Mouse (Mus musculus) ES-CJ7 (cell line): ENCODE results near the gene Stat2.
"Not testable (repeated sequence)": the region's sequence is repeated elsewhere in the genome, so short reads cannot be mapped to it uniquely, and the experiment has no call there.

Experiments
- DNase-seq: peaks from one replicate; pipeline ENCODE4 v3.0.0; 2011; ENCODE audit warnings: low read depth, low spot score

Stat2 gene

DNA sequence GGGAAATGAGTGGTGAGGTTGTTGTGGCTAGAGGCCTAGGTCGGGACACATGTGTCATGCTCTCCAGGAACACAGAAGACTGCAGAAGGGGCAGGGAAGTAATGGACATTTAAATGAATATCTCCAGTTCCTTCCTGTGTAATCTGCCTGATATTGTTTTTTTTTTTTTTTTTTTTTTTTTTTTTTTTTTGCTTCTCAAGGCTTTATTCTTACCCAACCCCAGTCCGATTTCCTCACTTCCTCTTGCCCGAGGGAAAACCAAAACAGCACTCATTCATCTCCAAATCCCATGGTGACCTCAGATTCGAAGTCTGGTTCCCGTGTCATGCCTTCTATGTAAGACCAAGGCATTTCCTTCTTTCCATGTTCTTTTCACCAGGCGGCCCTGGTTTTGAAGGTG, 27.9 kb downstream of the Stat2 start:
- DNase-seq, result no peak

DNA sequence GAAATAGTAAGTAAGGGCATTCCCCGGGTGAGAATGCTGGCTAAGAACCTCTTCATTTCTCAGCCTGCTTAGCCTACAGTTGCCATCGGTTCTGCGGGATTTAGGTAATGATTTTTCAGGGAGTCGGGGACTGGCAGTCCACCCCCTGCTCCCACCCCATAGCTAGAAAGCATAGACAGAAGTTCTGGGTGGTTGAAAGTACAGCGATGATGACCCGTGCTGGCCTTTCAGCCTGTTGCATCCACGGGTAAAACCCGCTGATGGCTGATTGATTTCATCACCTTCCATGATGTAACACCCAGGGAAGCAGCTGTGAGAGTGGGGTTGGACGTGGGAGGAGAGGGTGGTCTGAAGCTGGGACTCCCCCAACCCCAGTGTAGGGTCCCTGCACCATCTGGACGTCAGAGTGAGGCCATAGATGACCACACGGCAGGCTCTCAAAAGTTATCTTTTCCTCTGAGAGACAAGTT, 28.4 kb downstream of the Stat2 start, which contains the start of gene Il23a:
TSS of gene Il23a (minus strand) at position 51 of the 470 bp plus-strand sequence.
- DNase-seq, result no peak

DNA sequence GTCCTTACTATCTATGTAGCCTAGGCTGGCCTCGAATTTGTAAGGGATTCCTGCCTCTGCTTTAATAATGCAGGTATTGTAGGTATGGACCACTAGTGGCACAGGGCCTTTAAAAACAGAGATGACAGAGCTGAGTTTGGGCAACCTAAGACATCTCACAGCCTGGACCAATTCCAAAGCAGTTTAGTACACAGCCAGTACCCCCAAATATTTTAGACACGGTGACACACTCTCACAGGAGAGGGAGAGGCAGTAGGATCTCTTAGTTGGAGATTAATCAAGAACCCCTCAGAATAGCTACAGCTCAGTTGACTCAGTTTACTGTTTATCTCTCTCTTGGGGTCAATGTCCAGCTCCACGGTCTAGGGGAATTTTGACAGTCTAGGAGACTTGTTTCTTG, 32.0 kb downstream of the Stat2 start:
- no peak for DNase-seq

DNA sequence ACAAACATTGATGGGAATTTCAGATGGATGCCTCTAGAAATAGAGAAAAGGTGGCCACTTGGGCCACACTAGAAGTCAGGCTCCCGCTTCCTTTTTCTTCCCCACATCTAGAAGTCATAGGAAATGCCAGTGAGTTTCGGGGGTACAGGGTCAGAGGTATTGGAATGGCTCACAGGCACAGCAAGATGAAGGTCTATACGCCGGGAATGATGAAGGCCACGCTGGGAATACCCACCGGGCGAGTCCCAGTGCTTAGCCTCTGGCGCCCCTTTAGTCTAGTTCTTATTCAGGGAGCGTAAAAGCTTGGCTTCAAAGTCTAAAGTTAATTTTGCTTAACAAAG, 32.4 kb downstream of the Stat2 start:
- no peak for DNase-seq

DNA sequence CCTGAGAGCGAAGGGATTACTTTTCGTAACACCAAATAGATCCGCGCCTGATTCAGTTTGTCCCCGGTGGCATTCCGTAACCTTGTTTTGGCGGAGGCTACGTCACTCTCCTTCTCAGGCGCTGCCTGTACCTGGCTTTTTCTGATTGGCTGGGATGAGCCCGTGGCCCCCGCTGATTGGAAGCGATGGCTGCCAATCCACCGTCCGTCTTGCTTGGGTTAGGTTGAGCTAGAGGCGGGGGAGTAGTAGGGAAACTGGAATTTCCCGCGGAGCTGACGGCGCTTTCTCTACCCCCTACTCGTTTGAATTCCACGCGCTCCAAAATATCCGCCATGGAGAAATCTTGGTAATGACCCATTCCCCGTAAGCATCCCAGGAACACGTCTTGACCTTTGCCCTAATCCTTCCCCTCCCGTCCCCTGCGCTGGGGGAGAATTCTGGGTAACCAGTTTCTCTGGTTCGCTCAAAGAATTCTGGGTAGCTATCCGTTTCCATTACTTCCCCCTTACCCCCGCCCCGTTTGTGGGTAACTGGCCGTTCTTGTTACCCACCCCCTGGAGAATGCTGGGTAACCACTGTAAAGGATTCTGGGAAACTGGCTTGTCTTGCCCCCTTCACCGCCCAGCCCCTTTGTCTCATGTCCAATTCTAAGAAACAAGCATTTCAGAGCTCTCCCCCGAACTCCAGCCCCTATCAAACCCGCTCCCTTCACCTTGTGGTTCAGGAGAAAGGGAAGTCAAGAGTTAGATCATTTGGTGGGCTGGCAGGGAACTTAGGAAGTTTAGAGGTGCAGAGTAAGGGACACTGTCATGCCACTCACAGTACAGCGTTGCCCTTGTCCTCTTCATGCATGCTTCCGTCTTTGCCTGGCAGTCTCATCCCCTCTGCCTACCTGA, 33.0 kb downstream of the Stat2 start, which contains the start of gene Pan2:
TSS of gene Pan2 (plus strand) at position 210 of the 896 bp plus-strand sequence.
- peak; percentile 99 for DNase-seq

DNA sequence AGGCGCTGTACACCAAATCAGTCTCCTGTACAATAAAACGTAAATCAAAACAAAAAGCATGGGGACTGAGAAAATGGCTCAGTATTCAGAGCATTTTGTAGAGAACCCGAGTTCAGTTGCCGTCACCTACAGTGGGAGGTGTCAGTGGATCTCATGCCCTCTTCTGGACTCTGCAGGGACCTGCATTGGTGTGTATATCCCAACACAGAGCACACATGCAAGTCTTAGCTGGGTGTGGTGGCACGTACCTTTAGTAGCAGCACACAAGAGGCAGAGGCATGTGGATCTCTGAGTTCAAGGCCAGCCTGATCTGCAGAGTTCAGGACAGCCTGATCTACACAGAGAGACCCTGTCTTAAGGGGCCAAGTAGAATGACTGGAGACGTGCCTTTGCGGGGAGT, 39.3 kb downstream of the Stat2 start:
- DNase-seq, result peak; percentile 43

DNA sequence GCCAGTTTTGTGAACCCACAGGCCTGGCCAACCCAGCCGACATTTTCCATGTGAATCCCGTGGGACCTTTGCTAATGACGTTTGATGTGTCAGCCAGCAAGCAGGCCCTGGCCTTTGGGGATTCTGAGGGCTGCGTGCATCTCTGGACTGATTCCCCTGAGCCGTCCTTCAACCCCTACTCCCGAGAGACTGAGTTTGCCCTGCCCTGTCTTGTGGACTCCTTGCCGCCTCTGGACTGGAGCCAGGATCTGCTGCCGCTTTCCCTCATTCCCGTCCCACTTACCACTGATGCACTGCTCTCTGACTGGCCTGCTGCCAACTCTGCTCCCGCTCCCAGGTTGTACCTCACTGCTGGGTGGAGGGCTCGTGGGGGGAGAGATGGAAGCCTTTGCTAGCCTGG, 39.8 kb downstream of the Stat2 start:
- no peak for DNase-seq

DNA sequence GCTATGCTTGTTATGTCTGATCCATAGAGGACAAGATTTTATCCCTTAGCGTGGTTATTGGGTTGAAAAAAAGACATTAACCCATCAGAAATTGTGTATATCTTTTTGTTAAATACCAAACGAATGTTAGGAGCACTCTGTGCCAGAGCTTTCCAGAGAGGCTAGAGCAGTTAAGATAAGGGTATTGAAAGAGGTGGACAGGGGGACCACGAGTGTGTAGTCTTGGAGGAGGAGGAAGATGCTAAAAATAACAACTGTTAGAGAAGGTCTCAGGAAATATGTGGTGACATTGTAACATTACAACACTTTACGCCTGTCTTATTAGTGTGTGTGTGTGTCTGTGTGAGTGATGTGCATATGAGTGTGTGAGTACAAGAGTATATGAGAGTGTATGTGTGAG, 40.5 kb downstream of the Stat2 start:
- DNase-seq, result no peak

DNA sequence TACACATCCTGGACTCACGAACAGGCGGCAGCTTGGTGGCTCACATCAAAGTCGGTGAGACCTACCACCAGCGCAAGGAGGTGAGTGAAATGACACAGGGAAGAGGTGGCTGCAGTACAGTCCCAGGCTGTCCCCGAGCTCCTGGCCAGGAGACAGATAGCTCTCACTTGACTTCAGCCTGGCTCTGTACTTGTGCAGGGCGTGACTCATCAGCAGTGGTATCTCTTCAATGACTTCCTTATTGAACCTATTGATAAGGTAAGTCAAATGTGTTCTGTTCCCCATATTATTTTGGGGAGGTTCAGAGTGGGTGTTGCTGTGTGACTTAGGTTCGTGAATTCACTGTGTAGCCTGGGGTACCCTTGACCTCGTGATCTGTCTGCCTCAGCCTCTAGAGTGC, 45.2 kb downstream of the Stat2 start:
- DNase-seq, result no peak

DNA sequence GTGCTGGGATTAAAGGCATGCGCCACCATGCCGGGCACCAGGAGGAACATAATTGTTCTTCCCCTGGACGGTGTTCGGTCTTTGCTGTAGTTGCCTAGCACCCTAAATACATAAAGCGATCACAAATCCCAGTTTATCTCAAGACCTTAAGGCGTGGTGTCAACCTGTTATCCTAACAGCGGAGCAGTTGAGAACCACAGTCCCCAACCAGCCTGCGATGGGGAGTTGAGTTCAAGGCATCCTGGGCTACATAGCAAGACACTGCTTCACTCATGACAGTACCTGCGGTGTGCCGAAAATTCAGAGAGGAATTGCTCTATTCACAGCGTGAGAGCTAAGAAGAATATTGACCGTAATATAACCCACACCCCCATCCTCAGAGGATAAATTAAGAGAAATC, 51.3 kb downstream of the Stat2 start:
- DNase-seq, result peak; percentile 39

DNA sequence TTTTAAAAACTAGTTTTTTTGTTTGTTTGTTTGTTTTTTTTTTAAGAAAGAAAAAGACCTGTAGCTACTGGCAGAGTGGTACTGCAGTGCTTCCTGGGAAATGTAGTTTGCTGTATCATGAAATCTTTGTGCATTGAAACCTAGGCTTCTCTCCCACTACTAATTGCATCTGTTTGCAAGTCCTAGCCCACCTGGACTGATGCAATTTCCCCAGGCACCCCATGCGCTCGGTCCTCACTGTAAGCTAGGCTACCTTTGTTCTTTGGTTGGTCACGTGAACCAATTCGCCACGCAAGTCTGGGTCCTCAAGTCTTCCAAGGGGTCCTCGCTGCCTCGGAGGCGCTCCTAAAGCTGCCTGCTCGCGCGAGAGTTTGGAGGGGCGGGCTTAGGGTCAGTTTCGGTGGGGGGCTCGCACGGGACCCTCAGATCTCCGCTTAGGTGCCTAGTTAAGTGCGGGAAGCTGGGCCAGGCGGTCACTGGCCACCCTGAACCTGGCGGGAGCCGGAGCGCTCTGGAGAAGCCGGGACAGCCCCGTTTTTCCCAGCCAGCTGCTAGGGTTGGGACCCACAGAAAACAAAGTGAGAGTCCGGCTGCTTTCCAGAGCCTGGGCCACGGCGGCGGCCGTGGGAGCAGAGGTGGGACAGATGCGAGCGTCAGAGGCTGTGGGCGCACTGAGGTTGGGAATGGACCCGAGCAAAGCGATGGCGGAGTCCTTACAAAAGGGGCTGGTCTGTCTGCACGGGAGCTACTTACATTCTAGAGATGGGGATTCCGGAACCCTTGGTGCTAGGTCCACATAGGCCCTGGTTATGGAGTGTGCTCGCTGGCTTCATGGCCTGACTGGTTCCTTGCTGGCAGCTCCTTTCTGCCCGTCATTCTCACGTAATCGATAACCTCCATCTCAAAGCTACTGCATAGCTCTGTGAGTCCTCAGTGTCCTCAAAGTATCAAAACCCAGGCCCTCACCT, 52.1 kb downstream of the Stat2 start, which contains the start of gene Cnpy2:
TSS of gene Cnpy2 (plus strand) at position 319 of the 968 bp plus-strand sequence.
- DNase-seq, result peak; percentile 98

DNA sequence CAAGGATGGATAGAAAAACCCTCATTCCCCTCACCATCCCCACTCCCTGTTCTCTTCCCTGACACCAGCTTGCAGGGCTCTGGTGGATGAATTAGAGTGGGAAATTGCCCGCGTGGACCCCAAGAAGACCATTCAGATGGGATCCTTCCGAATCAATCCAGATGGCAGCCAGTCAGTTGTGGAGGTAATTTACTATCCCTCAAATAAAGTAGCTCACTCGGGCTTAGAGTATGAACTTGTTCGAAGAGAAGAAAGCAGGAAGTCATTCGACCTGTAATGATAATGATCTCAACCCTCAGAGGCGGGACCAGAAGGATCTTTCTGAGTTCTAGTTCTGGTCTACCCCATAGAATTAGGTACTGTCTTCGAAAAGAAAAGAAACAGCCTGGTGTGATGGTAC, 53.2 kb downstream of the Stat2 start:
- no peak for DNase-seq

DNA sequence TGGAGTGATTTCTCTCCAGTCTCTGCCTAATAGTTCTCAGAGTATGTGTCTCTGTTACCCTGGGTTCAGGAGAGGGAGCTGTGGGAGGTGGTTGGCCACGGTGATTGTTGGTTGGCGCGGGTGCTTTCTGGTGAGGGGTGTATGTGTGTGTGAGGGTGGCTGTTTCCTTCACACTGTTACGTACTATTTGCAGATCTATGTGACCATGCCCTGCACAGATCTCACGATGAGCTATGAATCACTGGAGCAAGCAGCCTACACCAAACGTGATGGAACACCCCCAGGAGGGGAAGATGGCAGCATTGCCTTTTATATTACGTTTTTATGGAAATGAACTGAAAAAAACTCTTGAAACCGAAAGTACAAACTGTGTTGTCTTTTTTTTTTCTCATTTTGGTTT, 56.5 kb downstream of the Stat2 start:
- DNase-seq, result no peak

DNA sequence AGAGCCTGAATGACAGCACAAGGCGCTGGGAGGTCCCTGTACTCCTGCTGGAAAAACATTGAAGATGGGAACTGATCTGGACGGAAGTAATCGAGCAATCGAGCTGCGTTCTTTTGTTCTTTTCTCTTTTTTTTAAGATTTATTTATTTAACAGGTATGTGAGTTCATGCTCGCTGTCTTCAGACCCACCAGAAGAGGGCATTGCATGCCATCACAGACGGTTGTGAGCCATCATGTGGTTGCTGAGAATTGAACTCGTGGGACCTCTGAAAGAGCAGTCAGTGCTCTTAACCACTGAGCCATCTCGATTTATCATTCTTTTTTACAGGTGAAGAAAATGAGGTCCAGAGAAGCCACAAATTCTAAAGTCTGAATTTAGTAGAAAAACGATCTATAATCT, 57.3 kb downstream of the Stat2 start:
- peak; percentile 69 for DNase-seq

DNA sequence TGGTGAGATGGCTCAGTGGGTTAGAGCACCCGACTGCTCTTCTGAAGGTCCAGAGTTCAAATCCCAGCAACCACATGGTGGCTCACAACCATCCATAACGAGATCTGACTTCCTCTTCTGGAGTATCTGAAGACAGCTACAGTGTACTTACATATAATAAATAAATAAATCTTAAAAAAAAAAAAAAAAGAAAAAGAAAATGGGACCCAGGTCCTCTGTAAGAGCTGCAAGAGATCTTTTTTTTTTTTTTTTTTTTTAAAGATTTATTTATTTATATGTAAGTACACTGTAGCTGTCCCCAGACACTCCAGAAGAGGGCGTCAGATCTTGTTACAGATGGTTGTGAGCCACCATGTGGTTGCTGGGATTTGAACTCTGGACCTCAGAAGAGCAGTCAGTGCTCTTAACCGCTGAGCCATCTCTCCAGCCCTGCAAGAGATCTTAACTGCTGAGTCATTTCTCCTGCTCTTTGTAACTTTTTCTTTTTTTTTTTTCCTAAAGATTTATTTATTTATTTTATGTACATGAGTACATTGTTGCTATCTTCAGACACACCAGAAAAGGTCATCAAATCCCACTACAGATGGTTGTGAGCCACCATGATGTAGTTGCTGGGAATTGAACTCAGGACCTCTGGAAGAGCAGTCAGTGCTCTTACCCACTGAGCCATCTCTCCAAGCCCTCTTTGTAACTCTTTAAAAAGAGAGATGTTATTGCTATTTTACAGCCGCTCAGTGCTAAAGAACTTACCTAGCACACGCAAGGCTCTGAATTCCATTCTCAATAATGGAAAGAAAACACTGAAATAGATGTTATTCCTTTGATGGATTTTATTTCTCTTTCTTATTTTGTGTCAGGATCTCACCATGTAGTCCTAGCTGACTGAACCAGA, 62.2 kb downstream of the Stat2 start:
- DNase-seq, result not testable (repeated sequence)

DNA sequence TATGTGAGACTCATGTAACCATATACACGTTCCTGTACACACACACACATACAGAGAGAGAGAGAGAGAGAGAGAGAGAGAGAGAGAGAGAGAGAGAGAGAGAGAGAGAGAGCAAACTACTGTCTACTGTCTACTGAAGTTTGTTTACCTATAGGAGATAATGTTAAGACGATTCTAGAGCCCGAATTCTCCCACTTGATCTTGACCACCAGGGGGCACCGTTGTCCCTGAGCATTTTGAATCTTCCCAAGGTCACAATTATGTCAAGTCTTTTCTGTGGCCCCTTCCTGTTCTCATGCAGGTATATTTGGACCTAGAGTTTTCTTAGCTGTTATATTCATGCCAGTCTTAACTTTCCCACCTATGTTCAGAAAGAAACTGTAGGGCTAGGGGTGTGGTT, 65.2 kb downstream of the Stat2 start:
- peak; percentile 83 for DNase-seq

DNA sequence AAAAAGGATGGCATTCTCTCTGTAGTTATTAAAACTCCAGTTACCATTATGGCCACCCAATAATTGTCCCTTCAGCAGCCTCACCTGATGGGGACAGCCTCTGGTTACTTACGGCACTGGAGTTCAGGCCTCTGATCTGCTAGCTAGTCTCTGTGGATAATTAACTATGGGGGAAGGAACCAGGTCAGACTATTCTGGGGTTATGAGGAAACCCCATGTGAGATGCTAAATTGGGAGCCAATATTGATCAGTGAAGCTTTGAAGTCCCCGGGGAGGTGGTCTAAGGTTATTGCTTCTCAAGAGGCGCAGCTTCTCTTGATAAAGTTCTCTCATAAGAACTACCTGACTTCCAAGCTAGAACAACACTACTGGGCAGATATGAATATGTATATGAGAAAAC, 65.8 kb downstream of the Stat2 start:
- no peak for DNase-seq

DNA sequence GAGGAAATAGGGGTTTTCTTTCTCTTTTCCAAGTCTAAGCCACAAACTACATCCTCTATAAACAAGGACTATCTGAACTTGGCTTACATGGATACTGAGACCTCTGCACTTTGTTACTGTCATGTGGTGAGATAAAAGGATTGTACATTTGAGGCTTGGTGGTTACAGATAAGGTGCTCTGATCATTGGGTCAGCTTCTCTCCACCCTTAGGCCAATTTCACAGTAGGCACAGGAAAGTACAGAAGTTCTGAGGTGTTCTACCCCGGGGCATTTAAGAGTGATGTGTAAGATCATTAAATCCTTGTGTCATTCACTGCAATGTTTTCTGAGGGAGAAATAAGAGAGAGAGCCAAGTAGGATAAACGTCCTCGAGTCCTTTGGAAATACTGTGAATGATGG, 66.2 kb downstream of the Stat2 start:
- DNase-seq, result no peak

DNA sequence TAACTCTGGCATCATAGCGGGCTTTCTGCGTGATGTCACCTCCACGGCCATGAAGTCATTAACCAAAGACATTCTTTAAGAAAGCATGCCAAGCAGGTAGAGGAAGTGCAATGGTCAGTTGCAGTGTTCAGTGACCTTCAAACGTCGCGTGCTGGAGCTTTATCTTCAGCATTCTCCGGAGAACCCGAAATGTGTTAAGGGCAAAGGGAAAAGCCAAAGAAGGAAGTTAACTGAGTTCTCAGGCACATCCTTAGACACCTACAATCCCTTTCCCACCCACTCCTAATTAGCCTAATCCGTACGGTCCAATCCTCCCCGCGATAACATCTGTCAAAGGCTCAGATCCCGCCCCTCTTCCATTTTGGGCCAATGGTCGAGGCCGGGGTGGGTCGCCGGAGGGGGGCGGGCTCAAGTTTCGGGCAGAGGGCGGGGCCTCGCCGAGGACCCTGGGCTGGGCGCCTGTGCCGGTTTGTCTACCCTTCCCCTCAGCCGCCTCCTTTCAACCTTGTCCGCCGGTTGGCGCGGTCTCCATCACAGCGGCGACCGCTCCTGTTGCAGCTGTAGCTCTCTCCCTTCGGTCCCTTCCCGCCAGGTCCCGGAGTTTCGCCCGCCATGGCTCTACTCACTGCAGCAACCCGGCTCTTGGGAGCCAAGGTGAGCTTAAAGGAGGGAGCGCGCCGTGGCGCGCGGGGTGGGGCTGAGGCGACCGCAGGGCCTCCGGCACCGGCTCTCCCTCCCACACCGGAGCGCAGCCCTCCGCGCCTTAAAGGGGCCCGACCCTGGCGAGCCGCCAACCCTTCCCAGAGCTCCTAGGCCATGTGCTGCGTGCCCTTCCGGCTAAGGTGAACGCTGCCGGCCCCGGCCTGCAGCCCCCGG, 67.2 kb downstream of the Stat2 start, which contains the start of gene Cs:
TSS of gene Cs (plus strand) at position 429 of the 876 bp plus-strand sequence.
- peak; percentile 98 for DNase-seq

DNA sequence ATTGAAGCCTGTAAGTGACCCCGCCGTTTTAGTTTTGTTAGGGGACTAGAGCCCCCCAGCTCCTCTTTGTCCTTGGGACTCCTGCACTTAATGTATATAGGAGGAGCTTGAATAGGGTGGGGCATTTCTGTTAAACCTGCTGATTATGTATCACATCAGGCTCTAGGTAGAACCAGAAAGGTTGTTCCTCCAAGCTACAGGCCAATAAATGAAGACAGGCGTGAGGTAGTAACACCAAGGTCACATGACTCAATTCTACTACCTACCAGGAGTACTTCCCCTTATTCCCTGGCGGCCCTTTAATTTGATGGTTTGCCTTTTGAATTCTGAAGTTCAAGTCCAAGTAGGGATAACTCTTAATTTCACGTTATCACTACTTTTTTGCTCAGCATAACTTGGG, 68.1 kb downstream of the Stat2 start:
- peak; percentile 30 for DNase-seq
